Mouse (Mus musculus): ENCODE measurements around the gene Atp9a. TPM values are rescaled to one million over a fixed set of nuclear protein-coding genes. Genes with fewer than 3 reads are reported as not detected.
A peak's percentile ranks its signal among the peaks of the same experiment; 100 is the strongest.
"Not testable (repeated sequence)": the region's sequence is repeated elsewhere in the genome, so short reads cannot be mapped to it uniquely, and the experiment has no call there.

The Atp9a gene
- polyA plus RNA-seq, 1 experiment from 2014 or later = 8.9 TPM

DNA sequence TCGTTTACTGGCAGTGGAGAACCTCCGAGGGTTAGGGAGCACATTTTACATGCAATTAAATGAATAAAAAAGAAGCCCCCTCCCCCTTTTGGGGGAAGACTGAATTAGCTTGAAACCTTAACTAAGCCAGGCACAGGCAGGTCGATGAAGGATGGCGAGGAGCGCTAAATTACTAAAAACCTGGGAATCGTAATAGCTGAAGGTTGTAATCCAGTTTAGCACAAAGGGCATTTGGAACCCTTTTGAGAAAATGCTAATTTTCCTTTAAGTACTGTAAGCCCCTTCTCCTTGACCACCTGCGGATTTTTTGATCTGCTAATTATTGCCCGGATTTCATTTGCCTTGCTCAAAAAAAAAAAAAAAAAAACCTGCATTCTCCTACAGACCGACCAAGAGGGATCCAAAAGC, 22.3 kb upstream of the Atp9a start:
- H3K36me3 ChIP-seq = no peaks in the 10 kb centered on the region
- WGBS = 15% methylated on average over 9 of the region's 9 CpGs
- peaks cover 22% of the 10 kb centered on the region for H3K4me1 ChIP-seq
- DNase-seq (ENCODE audit: low spot score) = no peak
- H3K27ac ChIP-seq = no peak overlapping the region
- no peaks in the 10 kb centered on the region for H3K9me3 ChIP-seq
- peak overlapping the region; percentile 83 for H3K4me3 ChIP-seq
- H3K27me3 ChIP-seq (ENCODE audit: insufficient read depth, poor library complexity, severe bottlenecking) = peaks cover 15% of the 10 kb centered on the region; the same call in 1 of the 2 replicates

DNA sequence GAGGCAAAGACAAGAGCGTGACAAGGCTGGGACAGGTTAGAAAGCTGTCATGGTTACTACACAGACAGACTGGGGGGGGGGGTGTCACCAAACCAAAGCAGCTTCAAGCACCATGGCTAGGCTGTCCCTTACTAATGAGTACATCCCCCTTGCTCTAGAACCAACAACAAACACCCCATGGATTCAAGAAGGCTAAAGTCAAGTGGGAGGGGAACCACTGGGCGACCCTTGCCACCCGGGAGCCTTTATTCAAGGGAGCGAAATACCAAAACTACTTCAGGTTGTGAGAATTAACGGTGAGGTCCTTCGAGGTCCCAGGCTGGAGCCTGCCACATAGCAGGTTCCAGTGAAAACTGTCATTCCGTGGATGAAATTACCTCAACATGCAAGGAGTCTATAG, 21.6 kb upstream of the Atp9a start:
- Histone ChIP-seq H3K27ac (no peak overlapping the region), H3K27me3 (ENCODE audit: insufficient read depth, poor library complexity, severe bottlenecking) (peaks cover 8% of the 10 kb centered on the region; the same call in 1 of the 2 replicates), H3K9me3 (no peaks in the 10 kb centered on the region), H3K36me3 (no peaks in the 10 kb centered on the region), H3K4me3 (peak overlapping the region; percentile 83), H3K4me1 (peaks cover 22% of the 10 kb centered on the region)
- WGBS = 20% methylated on average over 7 of the region's 7 CpGs
- no peak for DNase-seq (ENCODE audit: low spot score)

DNA sequence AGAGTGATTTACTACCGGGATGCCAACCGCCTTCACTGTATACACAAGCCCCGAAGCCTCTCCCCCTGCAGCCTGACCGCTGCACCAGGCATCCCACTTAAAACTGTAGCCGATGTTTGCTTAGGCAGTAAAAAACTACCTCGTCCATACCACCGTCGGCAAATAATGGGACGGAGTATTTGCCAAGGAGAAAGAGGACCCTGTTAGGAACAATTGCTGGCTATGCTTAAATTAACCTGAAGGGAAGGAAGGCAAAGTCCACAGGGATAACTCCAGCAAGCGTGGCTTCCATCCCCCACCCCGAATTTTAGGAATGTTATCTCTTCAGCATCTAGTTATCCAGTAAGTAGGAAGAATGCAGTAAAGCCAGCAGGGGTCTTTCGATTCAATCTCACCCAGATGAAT, 20.2 kb upstream of the Atp9a start:
- Histone ChIP-seq H3K27me3 (ENCODE audit: insufficient read depth, poor library complexity, severe bottlenecking) (no peaks in the 10 kb centered on the region; the same call in 1 of the 2 replicates), H3K4me1 (peaks cover 22% of the 10 kb centered on the region), H3K27ac (no peak overlapping the region), H3K9me3 (no peaks in the 10 kb centered on the region), H3K4me3 (peak overlapping the region; percentile 35), H3K36me3 (no peaks in the 10 kb centered on the region)
- 6% methylated on average over 12 of the region's 12 CpGs for WGBS
- DNase-seq (ENCODE audit: low spot score) = no peak

DNA sequence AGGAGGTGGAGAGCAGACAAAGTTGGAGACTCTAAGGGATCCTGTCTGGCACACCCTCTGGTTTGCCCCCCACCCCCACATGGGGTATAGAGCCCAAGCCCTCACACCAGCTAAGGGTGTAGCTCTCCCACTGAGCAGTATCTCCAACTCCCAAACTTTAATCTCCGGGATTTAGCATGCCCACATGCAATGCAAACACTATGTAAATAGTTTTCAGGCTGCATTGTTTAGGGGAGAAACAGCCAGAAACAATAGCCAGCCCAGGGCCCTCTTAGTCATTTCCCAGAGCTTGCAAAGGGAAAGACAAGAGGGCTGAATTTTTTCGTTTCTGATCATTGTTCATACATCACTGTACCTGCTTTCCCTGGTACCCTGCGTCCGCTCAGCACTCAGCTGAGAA, 19.7 kb upstream of the Atp9a start:
- Histone ChIP-seq H3K4me1 (peaks cover 22% of the 10 kb centered on the region), H3K4me3 (peak overlapping the region; percentile 35), H3K36me3 (no peaks in the 10 kb centered on the region), H3K27me3 (ENCODE audit: insufficient read depth, poor library complexity, severe bottlenecking) (no peaks in the 10 kb centered on the region; the same call in 1 of the 2 replicates), H3K27ac (no peak overlapping the region), H3K9me3 (no peaks in the 10 kb centered on the region)
- WGBS = 23% methylated on average over 4 of the region's 4 CpGs
- no peak for DNase-seq (ENCODE audit: low spot score)

DNA sequence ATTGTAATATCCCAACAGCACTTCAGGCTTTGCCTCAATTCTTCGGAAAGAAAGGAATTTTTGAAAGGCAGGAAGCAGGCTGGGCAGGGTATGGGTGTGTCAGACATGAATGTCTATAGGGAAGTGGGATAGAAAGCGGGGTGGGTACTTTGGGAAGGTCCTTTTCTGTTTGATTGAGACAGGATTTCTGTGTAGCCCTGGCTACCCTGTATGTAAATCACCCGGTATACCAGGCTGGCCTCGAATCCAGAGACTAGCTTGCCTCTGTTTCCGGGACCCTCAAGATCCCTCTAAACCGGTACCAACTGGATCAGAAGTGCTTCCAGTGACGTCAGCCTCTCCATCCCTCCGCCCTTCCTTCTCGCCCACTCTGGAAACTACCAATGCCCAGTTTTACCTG, 18.9 kb upstream of the Atp9a start:
- no peaks in the 10 kb centered on the region for H3K9me3 ChIP-seq
- WGBS = 80% methylated on average over 9 of the region's 9 CpGs
- no peak overlapping the region for H3K4me3 ChIP-seq
- H3K27me3 ChIP-seq (ENCODE audit: insufficient read depth, poor library complexity, severe bottlenecking) = no peaks in the 10 kb centered on the region; the same call in 1 of the 2 replicates
- H3K4me1 ChIP-seq = peaks cover 22% of the 10 kb centered on the region
- H3K36me3 ChIP-seq = peaks cover 5% of the 10 kb centered on the region
- H3K27ac ChIP-seq = peak overlapping the region; percentile 7; the same call in 1 of the 2 replicates
- no peak for DNase-seq (ENCODE audit: low spot score)

DNA sequence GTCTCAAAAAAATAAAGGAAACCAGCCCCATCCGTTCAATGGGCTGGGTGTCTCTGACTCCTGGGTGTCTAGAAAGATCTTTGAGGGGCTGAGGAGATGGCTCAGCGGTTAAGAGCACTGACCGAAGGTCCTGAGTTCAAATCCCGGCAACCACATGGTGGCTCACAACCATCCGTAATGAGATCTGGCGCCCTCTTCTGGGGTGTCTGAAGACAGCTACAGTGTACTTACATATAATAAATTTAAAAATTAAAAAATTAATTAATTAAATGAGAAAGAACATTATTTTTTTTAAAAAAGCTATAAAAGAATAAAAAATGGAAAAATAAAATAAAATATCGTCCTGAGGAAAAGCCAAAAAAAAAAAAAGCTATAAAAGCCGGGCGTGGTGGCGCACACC, 2.2 kb upstream of the Atp9a start:
- not testable (repeated sequence) for H3K4me3 ChIP-seq; H3K4me1 ChIP-seq; H3K9me3 ChIP-seq; H3K27ac ChIP-seq; H3K27me3 ChIP-seq (ENCODE audit: insufficient read depth, poor library complexity, severe bottlenecking); DNase-seq (ENCODE audit: low spot score)
- 87% methylated on average over 10 of the region's 10 CpGs for WGBS
- peaks cover 16% of the 10 kb centered on the region for H3K36me3 ChIP-seq

DNA sequence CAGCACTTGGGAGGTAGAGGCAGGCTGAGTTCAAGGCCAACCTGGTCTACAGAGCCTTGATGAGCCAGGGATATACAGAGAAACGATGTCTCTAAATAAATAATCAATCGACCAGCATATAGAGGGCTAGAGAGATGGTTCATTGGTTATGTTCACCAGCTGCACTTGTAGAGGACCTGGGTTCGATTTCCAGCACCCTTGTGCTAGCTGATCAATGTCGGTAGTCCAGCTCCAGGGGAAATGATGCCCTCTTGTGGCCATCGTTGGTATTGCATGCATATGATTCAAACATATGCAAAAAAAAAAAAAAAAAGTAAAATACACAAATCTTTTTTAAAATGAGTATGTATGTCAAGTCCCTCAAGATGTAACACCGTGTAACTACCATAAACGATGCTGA, 440 bp upstream of the Atp9a start:
- Histone ChIP-seq H3K4me3 (peak overlapping the region; percentile 87; the same call in 1 of the 2 replicates), H3K4me1 (0 out of 2 replicates have a peak, but pooled peaks cover 9% of the 10 kb centered on the region), H3K9me3 (no peaks in the 10 kb centered on the region), H3K36me3 (peaks cover 3% of the 10 kb centered on the region), H3K27me3 (ENCODE audit: insufficient read depth, poor library complexity, severe bottlenecking) (no peaks in the 10 kb centered on the region), H3K27ac (no peak overlapping the region)
- 16% methylated on average over 7 of the region's 7 CpGs for WGBS
- no peak for DNase-seq (ENCODE audit: low spot score)

DNA sequence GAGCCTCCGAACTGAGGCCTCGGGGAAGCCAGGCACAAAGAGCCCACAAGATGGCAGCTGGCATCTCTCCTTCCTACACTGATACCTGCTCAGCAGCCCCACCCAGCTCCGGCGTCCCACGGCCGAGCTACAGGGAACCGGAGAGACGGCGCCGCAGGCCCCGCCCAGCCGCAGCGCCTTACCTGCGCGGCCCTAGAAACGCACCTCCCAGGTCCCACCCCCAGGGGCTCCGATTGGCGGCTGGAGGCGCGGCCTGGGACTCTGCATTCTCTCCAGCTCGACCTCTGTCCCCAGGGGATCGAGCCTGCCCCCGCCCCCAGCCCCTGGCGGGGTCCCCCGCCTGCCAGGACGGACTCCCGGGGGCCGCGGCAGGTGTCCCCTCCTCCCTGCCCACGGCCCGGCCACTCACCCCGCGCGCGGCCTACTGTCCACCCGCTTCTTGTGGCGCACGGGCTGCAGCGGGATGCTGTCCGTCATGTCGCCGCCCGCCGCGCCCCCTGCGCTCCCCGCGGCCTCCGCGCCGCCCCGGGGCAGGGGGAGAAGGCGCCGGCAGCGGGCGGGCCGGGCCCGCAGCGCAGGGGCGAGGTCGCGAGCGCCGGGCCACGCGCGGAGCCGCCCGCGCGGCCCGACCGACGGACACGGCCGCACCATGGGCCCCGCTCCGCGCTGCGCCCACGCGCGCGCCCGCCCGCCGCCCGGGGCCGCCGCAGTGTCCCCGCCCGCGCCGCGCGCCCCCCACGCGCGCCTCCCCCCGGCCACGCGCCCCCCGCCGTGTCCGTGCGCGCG, 743 bp downstream of the Atp9a start:
- Histone ChIP-seq H3K36me3 (no peaks in the 10 kb centered on the region), H3K9me3 (no peaks in the 10 kb centered on the region), H3K27me3 (ENCODE audit: insufficient read depth, poor library complexity, severe bottlenecking) (no peaks in the 10 kb centered on the region), H3K27ac (peak overlapping the region; percentile 84), H3K4me1 (0 out of 2 replicates have a peak, but pooled peaks cover 9% of the 10 kb centered on the region), H3K4me3 (peak overlapping the region; percentile 87)
- 12% methylated on average over 92 of the region's 108 CpGs for WGBS
- DNase-seq (ENCODE audit: low spot score) = no peak

DNA sequence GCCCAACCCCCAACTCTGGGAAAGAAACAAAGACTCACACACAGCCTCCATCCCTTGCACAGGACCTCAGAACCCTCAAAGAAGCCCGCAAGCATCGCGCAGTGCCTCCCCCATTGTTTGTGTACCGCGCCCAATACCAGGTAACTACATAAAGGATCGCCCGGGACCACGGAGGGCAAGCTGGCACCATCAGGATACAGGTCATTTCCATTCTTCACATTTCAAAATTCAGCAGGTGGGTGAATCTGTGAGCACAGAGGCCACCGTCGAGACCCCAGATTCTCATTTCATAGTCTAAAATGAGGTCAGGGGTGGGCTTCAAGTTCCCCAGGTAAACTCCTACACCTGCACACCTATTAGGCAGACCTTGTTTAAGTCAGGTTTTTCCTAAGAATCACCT, 1.7 kb downstream of the Atp9a start:
- H3K4me1 ChIP-seq = 0 out of 2 replicates have a peak, but pooled peaks cover 9% of the 10 kb centered on the region
- H3K36me3 ChIP-seq = no peaks in the 10 kb centered on the region
- WGBS = 82% methylated on average over 10 of the region's 10 CpGs
- H3K27me3 ChIP-seq (ENCODE audit: insufficient read depth, poor library complexity, severe bottlenecking) = no peaks in the 10 kb centered on the region
- no peak overlapping the region for H3K4me3 ChIP-seq
- no peaks in the 10 kb centered on the region for H3K9me3 ChIP-seq
- no peak overlapping the region; the same call in 1 of the 2 replicates for H3K27ac ChIP-seq
- DNase-seq (ENCODE audit: low spot score) = no peak

DNA sequence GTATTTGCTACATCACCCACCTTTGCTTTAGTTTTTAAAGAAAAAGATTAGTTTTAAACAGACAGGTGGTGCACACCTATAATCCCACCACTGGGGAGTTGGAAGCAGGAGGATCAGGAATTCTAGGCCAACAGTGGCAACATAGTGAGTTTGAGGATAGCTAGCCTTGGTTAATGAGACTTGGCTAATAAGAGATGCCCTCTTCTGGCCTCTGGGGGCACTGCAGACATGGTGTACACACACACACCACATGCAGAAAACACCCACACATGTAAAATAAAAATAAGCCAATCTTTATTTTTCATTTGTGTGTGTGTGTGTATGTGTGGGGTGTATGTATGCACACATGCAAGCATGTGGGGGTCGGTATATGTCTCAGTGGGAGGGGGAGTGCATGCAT, 3.4 kb downstream of the Atp9a start:
- no peaks in the 10 kb centered on the region for H3K36me3 ChIP-seq
- DNase-seq (ENCODE audit: low spot score) = no peak
- peaks cover 13% of the 10 kb centered on the region for H3K4me1 ChIP-seq
- H3K9me3 ChIP-seq = no peaks in the 10 kb centered on the region
- H3K27ac ChIP-seq = no peak overlapping the region
- 90% methylated on average over 1 of the region's 1 CpGs for WGBS
- no peaks in the 10 kb centered on the region for H3K27me3 ChIP-seq (ENCODE audit: insufficient read depth, poor library complexity, severe bottlenecking)
- H3K4me3 ChIP-seq = no peak overlapping the region

DNA sequence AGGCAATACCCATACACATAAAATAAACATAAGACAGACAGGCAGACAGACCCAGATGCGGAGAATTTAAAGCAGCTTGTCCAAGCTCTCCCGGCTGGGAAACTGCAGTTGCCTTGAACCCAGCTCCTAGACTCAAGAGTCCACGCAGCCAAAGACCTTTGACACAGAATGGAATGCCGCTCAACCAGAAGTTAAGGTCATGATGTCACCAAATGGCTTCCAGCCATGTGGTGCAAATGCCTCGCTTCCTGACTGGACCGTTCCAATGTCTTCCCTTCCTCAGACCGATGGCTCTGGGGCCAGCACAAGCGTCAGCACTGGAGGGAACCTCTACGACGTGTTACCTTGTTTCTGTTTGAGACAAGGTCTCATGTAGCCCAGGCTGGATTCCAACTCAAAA, 4.3 kb downstream of the Atp9a start:
- peaks cover 15% of the 10 kb centered on the region for H3K4me1 ChIP-seq
- no peaks in the 10 kb centered on the region for H3K27me3 ChIP-seq (ENCODE audit: insufficient read depth, poor library complexity, severe bottlenecking)
- H3K36me3 ChIP-seq = no peaks in the 10 kb centered on the region
- no peaks in the 10 kb centered on the region for H3K9me3 ChIP-seq
- WGBS = 84% methylated on average over 10 of the region's 10 CpGs
- no peak overlapping the region for H3K27ac ChIP-seq
- DNase-seq (ENCODE audit: low spot score) = no peak
- H3K4me3 ChIP-seq = no peak overlapping the region

DNA sequence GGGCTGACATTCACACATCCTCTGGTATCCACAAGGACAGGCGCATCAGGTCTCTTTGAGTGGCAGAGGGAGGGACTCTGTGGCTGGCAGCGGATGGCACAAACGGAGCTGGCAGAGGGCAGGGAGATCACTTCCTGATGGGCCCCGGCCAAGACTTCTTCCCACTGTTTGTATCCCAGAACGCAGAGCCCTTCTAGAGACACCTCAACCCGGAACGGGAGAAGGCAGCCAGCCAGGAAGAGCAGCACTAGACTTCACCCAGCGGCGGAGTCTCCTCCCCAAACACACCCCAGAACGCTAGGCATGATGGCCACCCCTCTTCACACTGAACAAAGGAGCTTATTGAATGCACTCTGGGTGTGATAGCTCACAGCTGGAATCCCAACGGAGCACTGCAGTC, 8.2 kb downstream of the Atp9a start:
- H3K4me1 ChIP-seq = peaks cover 14% of the 10 kb centered on the region
- H3K27me3 ChIP-seq (ENCODE audit: insufficient read depth, poor library complexity, severe bottlenecking) = no peaks in the 10 kb centered on the region
- H3K27ac ChIP-seq = peak overlapping the region; percentile 16; the same call in 1 of the 2 replicates
- H3K36me3 ChIP-seq = no peaks in the 10 kb centered on the region
- H3K9me3 ChIP-seq = no peaks in the 10 kb centered on the region
- DNase-seq (ENCODE audit: low spot score) = no peak
- no peak overlapping the region for H3K4me3 ChIP-seq
- WGBS = 46% methylated on average over 11 of the region's 11 CpGs

DNA sequence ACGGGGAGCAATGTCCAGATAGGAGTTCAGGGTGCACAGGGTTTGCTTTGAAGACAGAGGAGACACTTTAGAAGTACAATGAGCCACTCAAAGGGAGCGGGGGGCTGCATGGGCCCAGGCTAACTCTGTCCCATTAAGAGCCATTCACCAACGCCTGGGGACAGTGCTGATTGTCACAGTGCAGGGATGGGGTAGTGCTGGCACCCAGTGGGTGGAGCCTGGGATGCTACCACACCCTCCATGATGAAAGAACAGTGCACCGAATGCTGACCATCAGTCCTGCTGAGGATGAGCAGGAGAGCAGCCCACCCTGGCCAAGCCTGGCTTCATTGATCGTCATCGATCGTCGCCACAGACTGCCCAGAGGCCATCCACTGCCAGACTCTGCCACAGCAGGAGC, 11.0 kb downstream of the Atp9a start:
- Histone ChIP-seq H3K27ac (no peak overlapping the region), H3K4me3 (no peak overlapping the region; the same call in 1 of the 2 replicates), H3K9me3 (no peaks in the 10 kb centered on the region), H3K27me3 (ENCODE audit: insufficient read depth, poor library complexity, severe bottlenecking) (no peaks in the 10 kb centered on the region), H3K4me1 (peaks cover 29% of the 10 kb centered on the region), H3K36me3 (no peaks in the 10 kb centered on the region)
- WGBS = 57% methylated on average over 8 of the region's 8 CpGs
- DNase-seq (ENCODE audit: low spot score) = no peak

All from heart, embryonic 10.5 days (tissue).